Mouse (Mus musculus) forebrain, embryonic 10.5 days (tissue): ENCODE measurements around the gene Atxn10. TPM values are rescaled to one million over a fixed set of nuclear protein-coding genes. Genes with fewer than 3 reads are reported as not detected.

Experiments used
- DNase-seq: peaks from one replicate; pipeline ENCODE4 v3.0.0-alpha.2; 2017; ENCODE audit warnings: low spot score; ENCODE audit errors: extremely low spot score
- H3K27ac ChIP-seq: fragments of 300-500 bp; sonication (generic); 2 replicates; pipeline ENCODE4 v1.5.1; 2016; ENCODE audit warnings: mild to moderate bottlenecking
- H3K27me3 ChIP-seq: fragments of 300-500 bp; sonication (generic); 2 replicates; pipeline ENCODE4 v1.6.1; 2016; ENCODE audit warnings: mild to moderate bottlenecking; ENCODE audit not compliant: poor library complexity, severe bottlenecking
- H3K36me3 ChIP-seq: fragments of 300-500 bp; sonication (generic); replicated peaks from 2 replicates; pipeline ENCODE4 v1.6.1; 2016; ENCODE audit warnings: mild to moderate bottlenecking, moderate library complexity
- H3K4me1 ChIP-seq: fragments of 300-500 bp; sonication (generic); 2 replicates; pipeline ENCODE4 v1.6.1; 2016
- H3K4me3 ChIP-seq: fragments of 300-500 bp; sonication (generic); 2 replicates; pipeline ENCODE4 v1.5.1; 2016; ENCODE audit warnings: mild to moderate bottlenecking, moderate library complexity
- H3K9me3 ChIP-seq: fragments of 300-500 bp; sonication (generic); 2 replicates; pipeline ENCODE4 v1.6.1; 2016; ENCODE audit warnings: mild to moderate bottlenecking, moderate library complexity
- WGBS: fragments of 180-500 bp; shearing (Covaris S2); methylation state at CpG from one replicate; pipeline ENCODE4 v1.1.7; 2016; 5-methylcytosine and 5-hydroxymethylcytosine counted together
- polyA plus RNA-seq: library from polyadenylated mRNA; unstranded; fragments of >200 nt; fragmentation: Nextera tagmentation; extraction: Ambion mirVana; gene quantifications from 2 replicates; pipeline ENCODE4 v1.2.1, GENCODE M21; 2016

Atxn10 gene
- polyA plus RNA-seq, 1 experiment from 2014 or later = 358 TPM

GRCm38 (mm10) chr15:85464823-85465565 lies 128.9 kb downstream of the Atxn10 start:
- Histone ChIP-seq H3K4me1 (peaks cover 76% of the 10 kb centered on the region), H3K27me3 (peaks cover 82% of the 10 kb centered on the region), H3K27ac (peak overlapping the region; percentile 90), H3K4me3 (peak overlapping the region; percentile 5; the same call in 1 of the 2 replicates), H3K36me3 (peaks cover 58% of the 10 kb centered on the region), H3K9me3 (no peaks in the 10 kb centered on the region)
- no peak for DNase-seq
- 32% methylated on average over 10 of the region's 10 CpGs for WGBS

- Histone ChIP-seq H3K9me3 (no peaks in the 10 kb centered on the region), H3K27me3 (peaks cover 72% of the 10 kb centered on the region), H3K4me3 (no peak overlapping the region), H3K4me1 (peaks cover 60% of the 10 kb centered on the region), H3K27ac (peak overlapping the region; percentile 90), H3K36me3 (peaks cover 64% of the 10 kb centered on the region)
- 91% methylated on average over 5 of the region's 5 CpGs for WGBS
- no peak for DNase-seq
Observed at GRCm38 (mm10) chr15:85466456-85467067, 130.5 kb downstream of the Atxn10 start.

DNA sequence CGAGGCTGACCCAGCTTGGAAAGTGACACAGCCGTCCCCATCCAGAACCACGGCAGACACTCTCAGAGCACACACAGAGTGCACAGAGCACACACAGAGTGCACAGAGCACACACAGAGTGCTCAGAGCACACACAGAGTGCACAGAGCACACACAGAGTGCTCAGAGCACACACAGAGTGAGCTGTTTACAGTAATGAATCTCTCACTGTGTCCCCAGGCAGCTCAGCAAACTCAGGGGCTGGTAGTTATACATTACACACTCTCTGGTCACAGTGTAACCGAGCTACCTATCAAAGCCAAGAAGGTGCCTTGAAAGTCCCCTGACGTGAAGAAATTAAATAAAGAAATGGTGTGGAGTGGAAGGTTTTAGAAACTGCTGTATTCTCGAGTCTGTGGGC lies 133.4 kb downstream of the Atxn10 start:
- Histone ChIP-seq H3K4me1 (peaks cover 32% of the 10 kb centered on the region), H3K27ac (no peak overlapping the region), H3K36me3 (peaks cover 66% of the 10 kb centered on the region), H3K9me3 (no peaks in the 10 kb centered on the region), H3K27me3 (peaks cover 51% of the 10 kb centered on the region), H3K4me3 (no peak overlapping the region)
- DNase-seq = no peak
- 88% methylated on average over 6 of the region's 6 CpGs for WGBS

DNA sequence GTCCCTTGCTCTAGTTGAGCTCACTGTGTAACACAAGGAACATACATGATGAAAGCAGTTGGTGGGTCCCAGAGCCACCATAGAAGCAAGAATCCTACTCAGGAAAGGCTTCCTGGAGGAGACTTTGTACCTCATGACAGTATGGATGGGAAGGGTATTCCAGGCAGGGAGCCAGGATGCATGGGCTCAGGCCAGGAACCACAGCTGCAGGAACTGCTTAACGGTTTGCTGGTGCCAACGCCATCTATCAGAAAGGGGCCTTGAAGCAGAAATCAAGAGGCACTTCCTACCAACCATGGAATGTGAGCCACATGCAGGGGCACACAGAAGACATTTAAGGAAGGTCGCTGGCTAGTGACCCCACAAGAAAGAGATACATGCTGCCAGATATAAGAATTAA lies 138.7 kb downstream of the Atxn10 start:
- H3K4me3 ChIP-seq = no peak overlapping the region
- 78% methylated on average over 3 of the region's 3 CpGs for WGBS
- H3K4me1 ChIP-seq = peaks cover 24% of the 10 kb centered on the region
- peaks cover 3% of the 10 kb centered on the region; the same call in 1 of the 2 replicates for H3K9me3 ChIP-seq
- H3K27ac ChIP-seq = no peak overlapping the region
- peaks cover 28% of the 10 kb centered on the region for H3K36me3 ChIP-seq
- H3K27me3 ChIP-seq = peaks cover 10% of the 10 kb centered on the region
- no peak for DNase-seq

DNA sequence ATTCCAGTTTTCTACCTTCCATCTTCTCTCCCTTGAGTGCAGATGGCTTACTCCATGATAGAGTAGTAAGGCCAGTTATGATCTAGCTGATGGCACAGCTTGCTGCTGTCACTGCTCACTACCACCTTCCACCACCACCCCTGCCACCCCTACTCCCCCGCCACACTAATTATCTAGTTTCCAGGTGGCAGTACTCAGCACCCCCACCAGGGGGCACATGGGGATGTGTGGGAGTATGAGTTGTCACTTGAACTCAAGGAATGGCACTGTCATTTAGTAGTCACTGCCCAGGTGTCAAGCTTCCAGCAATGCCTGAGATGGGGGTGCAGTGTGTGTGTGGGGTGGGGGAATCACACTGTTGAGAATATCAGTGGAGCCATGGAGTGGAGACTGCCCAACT lies 141.5 kb downstream of the Atxn10 start:
- H3K27ac ChIP-seq = 0 out of 2 replicates have a peak overlapping the region, but pooled peaks have one; percentile 30
- DNase-seq = peak; percentile 71
- H3K36me3 ChIP-seq = peaks cover 10% of the 10 kb centered on the region
- no peak overlapping the region for H3K4me3 ChIP-seq
- H3K4me1 ChIP-seq = peaks cover 52% of the 10 kb centered on the region
- WGBS = 24% methylated on average over 1 of the region's 1 CpGs
- H3K27me3 ChIP-seq = peaks cover 38% of the 10 kb centered on the region
- H3K9me3 ChIP-seq = peaks cover 3% of the 10 kb centered on the region; the same call in 1 of the 2 replicates

DNA sequence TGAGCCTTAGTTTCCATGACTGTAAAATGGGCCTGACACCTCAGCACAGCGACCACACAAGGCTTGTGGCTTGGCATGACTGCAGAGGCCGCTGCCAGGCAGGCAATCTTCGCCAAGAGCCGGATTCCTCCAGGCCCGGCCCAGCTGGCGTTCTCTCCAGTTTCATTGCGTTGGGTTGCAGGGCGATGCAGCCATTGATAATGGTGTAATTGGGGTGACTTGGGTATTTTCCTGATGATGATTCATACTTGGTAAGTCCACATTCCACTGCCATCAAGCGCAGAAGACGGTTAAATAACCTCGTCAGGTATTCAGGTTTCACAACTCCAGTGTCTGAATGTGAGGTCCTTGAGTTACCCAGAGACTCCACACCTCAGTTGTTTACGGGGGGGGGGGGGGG lies 143.3 kb downstream of the Atxn10 start:
- Histone ChIP-seq H3K36me3 (peaks cover 7% of the 10 kb centered on the region), H3K27ac (peak overlapping the region; percentile 77; the same call in 1 of the 2 replicates), H3K4me3 (no peak overlapping the region), H3K27me3 (peaks cover 56% of the 10 kb centered on the region), H3K9me3 (peaks cover 3% of the 10 kb centered on the region; the same call in 1 of the 2 replicates), H3K4me1 (peaks cover 62% of the 10 kb centered on the region)
- DNase-seq = no peak
- WGBS = 85% methylated on average over 12 of the region's 12 CpGs

DNA sequence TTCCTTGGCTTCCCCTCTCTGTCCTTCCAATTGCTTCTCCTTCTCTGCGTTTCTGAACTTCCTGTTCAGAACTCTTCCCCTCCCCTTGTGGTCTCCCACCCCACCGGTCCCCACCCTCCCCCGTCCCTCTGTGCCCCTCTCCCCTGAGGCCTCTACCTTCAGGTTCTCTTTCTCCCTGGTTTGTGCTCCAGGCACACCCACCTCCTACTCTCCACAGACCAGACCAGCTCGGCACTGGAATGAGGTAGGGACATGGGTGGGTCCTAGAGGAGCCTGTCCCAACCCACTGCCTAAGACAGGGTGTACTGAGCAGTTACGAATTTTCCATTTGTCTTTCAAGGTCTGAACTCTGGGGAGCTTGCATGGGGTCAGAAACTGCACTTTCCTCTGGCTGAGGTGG lies 143.9 kb downstream of the Atxn10 start:
- peaks cover 62% of the 10 kb centered on the region for H3K4me1 ChIP-seq
- DNase-seq = no peak
- H3K27me3 ChIP-seq = peaks cover 57% of the 10 kb centered on the region
- 64% methylated on average over 5 of the region's 5 CpGs for WGBS
- peak overlapping the region; percentile 77 for H3K27ac ChIP-seq
- H3K4me3 ChIP-seq = no peak overlapping the region
- H3K36me3 ChIP-seq = peaks cover 7% of the 10 kb centered on the region
- H3K9me3 ChIP-seq = peaks cover 3% of the 10 kb centered on the region; the same call in 1 of the 2 replicates

GRCm38 (mm10) chr15:85480630-85481029 lies 144.6 kb downstream of the Atxn10 start:
- Histone ChIP-seq H3K36me3 (peaks cover 2% of the 10 kb centered on the region), H3K4me1 (peaks cover 62% of the 10 kb centered on the region), H3K4me3 (no peak overlapping the region), H3K27me3 (peaks cover 57% of the 10 kb centered on the region), H3K9me3 (peaks cover 3% of the 10 kb centered on the region; the same call in 1 of the 2 replicates), H3K27ac (peak overlapping the region; percentile 77)
- DNase-seq = no peak
- 28% methylated on average over 3 of the region's 3 CpGs for WGBS

- Histone ChIP-seq H3K4me3 (no peak overlapping the region), H3K27ac (peak overlapping the region; percentile 78; the same call in 1 of the 2 replicates), H3K27me3 (peaks cover 52% of the 10 kb centered on the region), H3K36me3 (no peaks in the 10 kb centered on the region), H3K4me1 (peaks cover 42% of the 10 kb centered on the region), H3K9me3 (peaks cover 12% of the 10 kb centered on the region; the same call in 1 of the 2 replicates)
- WGBS = 88% methylated on average over 10 of the region's 10 CpGs
- DNase-seq = no peak
Observed at GRCm38 (mm10) chr15:85488900-85489299, 152.9 kb downstream of the Atxn10 start.

- 69% methylated on average over 7 of the region's 7 CpGs for WGBS
- peaks cover 12% of the 10 kb centered on the region; the same call in 1 of the 2 replicates for H3K9me3 ChIP-seq
- H3K4me3 ChIP-seq = no peak overlapping the region
- peaks cover 54% of the 10 kb centered on the region for H3K27me3 ChIP-seq
- peak overlapping the region; percentile 78 for H3K27ac ChIP-seq
- peaks cover 50% of the 10 kb centered on the region for H3K4me1 ChIP-seq
- no peak for DNase-seq
- H3K36me3 ChIP-seq = no peaks in the 10 kb centered on the region
Observed at GRCm38 (mm10) chr15:85489751-85490150, 153.7 kb downstream of the Atxn10 start.

DNA sequence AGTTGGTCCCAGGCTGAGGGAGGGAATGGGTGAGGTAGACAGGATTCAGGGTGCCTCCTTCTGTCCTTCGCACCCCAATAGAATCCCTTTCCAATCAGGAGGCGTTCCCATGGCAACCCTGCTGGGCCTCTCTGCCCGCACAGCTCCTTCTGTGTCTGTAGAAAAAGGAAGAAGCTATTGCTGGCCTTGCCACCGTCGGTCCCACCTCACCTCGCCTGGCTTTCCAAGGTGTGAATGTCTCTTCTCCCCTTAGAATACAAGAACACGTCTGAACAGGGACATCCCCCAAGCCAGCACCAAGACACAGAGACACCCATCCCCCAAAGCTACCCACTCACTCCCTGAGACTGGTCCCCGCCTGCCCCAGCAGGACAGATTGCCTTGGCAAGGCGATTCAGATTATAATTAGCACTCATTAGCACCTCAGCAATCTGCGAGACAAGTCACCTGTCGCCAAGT lies 158.1 kb downstream of the Atxn10 start:
- peak overlapping the region; percentile 81 for H3K27ac ChIP-seq
- no peak for DNase-seq
- H3K4me3 ChIP-seq = no peak overlapping the region; the same call in 1 of the 2 replicates
- H3K9me3 ChIP-seq = no peaks in the 10 kb centered on the region
- peaks cover 89% of the 10 kb centered on the region for H3K4me1 ChIP-seq
- H3K36me3 ChIP-seq = no peaks in the 10 kb centered on the region
- WGBS = 9% methylated on average over 11 of the region's 11 CpGs
- H3K27me3 ChIP-seq = peaks cover 77% of the 10 kb centered on the region

GRCm38 (mm10) chr15:85497548-85497947 lies 161.5 kb downstream of the Atxn10 start:
- no peak for DNase-seq
- H3K4me1 ChIP-seq = peaks cover 78% of the 10 kb centered on the region
- H3K36me3 ChIP-seq = no peaks in the 10 kb centered on the region
- WGBS = 71% methylated on average over 4 of the region's 4 CpGs
- H3K27me3 ChIP-seq = peaks cover 54% of the 10 kb centered on the region
- H3K9me3 ChIP-seq = no peaks in the 10 kb centered on the region
- peak overlapping the region; percentile 88 for H3K27ac ChIP-seq
- H3K4me3 ChIP-seq = 0 out of 2 replicates have a peak overlapping the region, but pooled peaks have one; percentile 10
